Mouse (Mus musculus) CD4-positive, CD25-positive, alpha-beta regulatory T cell, adult 2 months (primary cell): Measurements from ENCODE around the gene Grb7.

Experiments used
- DNase-seq: peaks from one replicate; pipeline ENCODE4 v3.0.0-alpha.2; 2012; ENCODE audit warnings: low read depth, low spot score

Grb7 gene

DNA sequence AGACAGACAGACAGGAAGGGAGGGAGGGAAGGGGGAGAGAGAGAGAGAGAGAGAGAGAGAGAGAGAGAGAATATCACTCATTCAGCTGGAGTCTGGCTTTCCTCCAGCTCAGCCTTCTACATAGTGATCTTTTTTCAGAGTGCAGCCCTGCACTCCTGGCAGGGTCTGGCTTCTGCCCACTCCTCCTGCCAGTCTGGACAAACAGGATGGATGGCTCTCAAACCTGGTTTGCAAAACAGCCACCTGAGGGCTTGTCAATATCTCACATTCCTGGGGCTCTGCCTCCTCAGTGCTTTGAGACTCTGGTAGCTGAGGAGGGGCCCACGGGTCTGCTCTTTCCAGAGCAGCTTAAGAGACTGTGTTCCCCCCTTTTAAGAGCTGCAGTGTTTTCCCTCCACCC lies 956 bp upstream of the Grb7 start:
- DNase-seq: no peak

DNA sequence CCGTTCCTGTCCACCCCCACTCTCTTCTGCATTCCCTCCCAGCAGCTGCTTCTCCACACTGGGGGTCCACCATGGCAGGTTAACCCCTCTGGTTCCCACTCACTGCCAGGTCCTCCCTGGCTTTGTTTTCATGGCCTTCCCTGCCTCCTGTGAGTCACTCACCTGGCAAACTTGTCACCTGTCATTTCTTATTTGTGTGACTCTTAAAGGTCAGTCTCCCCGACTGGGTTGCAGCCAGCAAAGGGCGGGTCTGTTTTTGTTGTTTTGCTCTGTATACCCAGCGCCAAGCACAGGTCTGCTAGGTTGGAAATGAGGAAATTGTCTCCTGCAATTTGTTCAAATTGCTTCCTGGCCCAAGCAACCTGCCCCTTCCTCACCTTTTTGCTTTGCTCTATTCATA lies 515 bp upstream of the Grb7 start:
- no peak for DNase-seq

- DNase-seq: peak; percentile 28
These were observed 624 bp downstream of the Grb7 start for GRCm38 (mm10) chr11:98446562-98447474.

GRCm38 (mm10) chr11:98447475-98447834 lies 1.3 kb downstream of the Grb7 start:
- no peak for DNase-seq

DNA sequence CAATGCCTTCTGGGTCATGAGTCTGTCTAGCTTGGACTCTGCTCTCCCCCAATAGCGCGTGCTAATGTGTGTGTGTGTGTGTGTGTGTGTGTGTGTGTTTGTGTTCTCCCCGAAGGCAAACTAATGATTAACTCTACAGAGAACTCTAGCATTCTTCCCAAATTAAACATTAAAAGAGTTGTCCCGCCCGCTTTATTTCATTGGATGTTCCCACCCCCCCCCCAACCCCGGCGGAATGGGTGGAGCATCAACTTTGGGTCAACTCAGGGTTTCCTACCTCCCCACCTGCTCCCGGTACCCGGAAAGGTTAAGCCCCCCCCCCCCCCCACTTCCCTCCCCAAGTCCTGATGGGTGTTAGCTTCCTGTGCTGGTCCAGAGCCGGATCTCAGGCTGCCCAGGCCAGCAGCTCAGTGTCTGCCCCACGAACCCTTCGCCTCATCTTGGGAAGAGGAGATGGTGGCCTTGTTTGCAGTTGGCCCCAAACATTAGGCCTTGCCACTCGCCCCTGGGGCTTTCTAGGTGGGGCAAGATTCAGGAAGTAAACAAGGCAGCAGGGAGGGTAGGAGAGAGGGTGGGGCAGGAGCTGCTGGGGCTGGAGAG lies 2.1 kb downstream of the Grb7 start:
- no peak for DNase-seq

DNA sequence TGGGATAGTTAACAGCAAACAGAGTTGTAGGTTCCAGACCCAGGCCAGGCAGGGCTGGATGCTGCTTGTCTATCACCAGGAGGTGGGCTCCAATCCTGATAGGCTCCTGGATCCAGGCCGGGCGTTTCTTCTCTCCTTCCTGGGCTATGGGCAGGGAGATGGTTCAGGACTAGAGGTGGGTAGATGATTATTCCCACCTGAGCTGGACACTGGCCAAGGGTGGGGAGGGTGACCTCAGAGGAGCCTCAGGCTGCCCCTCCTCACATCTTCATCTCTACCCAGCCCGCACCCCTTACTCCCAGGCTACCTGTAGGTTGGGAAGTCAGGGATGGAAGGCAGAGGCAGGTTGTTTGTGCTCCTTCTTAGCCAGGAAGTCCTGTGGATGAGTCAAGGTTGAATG lies 3.2 kb downstream of the Grb7 start:
- DNase-seq: no peak

- DNase-seq: peak; percentile 70
These were observed 4.0 kb downstream of the Grb7 start for GRCm38 (mm10) chr11:98449921-98450771.

DNA sequence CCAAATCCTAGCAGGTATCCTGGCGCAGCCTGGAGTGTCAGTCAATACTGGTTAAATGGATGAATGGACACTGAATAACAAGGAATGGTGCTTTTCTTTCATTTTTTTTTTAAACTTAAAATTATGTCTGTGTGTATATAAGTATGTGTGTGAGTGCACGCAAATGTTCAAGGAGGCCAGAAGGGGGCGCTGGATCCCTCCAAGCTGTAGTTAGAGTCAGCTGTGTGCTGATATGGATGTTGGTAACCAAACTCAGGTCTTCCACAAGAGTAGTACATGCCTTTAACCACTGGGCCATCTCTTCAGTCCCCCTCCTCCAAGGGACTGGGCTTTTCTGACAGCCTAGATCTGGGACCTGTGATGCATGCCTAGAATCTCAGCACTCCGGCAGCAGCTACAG lies 9.3 kb downstream of the Grb7 start:
- peak; percentile 64 for DNase-seq

DNA sequence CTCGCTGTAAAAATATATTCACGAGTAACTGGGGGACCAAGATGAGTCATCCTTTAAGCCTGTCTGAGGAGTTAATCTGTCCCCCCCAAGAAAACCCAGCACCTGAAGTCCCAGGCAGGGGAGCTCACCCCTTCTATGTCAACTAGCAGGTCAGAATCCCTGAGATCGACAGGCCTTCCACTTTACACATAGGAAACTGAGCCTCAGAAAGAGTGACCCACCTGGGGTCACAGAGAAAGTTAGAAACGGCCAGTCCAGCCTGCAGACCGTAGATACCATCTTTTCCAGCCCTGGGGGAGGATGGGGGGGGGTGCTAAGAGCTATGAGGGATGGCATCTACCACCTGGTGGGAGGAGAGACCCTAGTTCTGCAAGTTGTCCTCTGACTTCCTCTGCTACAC lies 10.4 kb downstream of the Grb7 start:
- no peak for DNase-seq

DNA sequence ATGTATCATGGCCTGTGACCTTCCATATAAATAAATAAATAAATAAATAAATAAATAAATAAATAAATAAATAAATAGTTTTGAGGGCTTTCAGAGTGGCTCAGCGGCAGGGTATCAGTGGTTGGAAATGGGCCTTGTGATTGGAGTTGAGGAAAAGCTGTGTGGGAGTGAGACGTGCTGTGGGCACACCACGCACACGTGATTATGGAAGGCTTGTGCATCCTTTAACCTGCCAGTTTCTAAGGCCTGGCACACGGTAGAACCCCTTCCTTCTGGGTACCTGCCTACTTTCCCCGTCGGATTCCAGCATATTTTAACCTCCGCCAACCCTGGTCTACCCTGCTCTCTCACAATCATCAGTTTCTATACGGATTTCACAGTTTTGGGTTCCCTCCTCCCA lies 10.8 kb downstream of the Grb7 start:
- no peak for DNase-seq

GRCm38 (mm10) chr11:98457367-98458120 lies 11.3 kb downstream of the Grb7 start:
- DNase-seq: peak; percentile 98

DNA sequence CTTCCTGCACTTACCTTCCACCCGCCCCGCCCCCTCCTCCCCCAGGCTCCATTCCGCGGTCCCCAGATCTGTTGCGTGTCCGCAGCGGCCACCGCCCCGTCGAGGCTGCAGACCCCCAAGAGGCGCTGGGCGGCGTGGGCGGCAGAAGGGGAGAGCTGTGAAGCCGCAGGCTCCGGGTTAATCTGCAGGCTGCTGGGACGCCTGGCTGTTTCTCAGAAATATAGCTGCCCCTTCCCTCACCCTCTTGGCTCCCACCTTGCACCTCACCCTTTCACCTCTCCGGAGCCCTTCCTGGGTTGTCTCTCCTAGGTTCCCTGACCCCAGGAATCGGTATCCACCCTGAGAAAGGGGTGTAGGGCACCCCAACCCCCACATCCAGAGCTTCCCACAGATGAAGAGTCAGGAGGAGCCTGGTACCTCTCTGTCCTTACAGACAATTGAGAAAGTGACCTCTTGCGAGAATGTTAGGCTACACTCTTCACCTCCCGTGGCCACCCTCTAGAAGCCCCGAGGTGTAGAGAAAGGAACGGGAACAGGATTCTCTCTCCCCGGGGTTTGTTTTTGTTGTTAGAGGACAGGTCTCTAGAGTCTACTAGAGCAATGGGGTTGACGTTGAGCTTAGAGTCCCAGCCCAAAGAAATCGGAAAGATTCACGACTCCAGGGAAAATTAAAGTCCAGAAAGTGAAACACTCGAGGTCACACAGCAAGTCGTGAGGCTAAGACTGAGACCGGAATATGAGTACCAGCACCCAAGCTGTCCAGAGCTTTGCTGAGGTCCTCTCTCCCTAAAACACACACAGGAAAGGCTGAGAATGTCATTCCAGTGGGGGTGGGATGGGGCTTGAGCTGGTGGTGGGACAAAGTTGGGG lies 12.2 kb downstream of the Grb7 start:
- no peak for DNase-seq

DNA sequence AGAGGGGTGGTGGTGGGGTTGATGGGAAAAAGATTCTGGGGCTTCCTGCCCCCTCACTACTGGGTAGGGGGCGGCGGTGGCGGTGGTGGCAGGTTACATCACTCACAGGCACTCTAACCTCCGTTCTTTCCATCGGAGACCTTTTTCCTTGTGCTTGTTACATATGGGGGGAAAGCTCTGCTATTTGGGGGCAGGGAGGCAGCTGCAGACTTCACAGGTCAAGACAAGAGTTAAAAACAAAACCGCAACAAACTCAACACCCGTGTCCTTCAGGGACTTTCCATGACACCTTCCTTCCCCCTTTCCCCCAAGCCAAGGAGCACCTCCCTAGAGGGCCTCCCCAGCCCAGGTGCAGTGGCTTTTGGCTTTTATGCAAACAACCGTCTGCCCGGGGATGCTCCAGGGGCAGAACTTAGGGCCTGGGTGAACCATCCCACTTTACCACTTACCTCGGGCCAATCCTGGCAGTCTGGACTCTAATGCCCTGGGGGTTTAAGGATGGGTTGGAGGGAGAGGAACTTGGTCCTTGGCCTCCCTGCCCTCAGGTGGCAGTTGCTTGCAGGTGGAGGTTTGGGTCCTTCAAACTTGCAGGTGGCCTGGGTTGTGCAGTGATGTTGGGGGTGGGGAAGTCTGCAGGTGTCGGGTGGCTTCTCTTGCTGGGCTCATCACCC lies 13.0 kb downstream of the Grb7 start:
- peak; percentile 55 for DNase-seq

DNA sequence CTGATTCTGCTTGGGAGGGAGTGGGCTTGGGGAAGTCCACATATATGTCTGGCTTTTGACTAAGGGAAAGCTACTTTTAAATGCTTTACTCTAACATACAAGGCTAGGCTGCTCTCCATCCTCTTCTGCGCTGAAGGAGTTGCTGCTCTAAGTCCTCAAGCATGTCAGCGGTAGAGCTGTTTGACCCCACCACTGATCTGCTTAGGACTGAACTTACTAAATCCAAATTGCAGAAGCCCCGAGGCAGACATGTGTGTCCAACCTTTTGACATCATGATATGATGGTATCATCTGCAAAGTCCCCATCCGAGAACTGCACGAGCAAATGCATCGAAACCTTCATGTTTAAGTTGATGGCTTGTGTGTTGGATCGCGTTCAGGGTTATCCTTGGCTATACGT lies 13.7 kb downstream of the Grb7 start:
- no peak for DNase-seq

- no peak for DNase-seq
These were observed 15.0 kb downstream of the Grb7 start for GRCm38 (mm10) chr11:98461109-98461720.

- DNase-seq: no peak
These were observed 16.1 kb downstream of the Grb7 start for GRCm38 (mm10) chr11:98462255-98462654.

DNA sequence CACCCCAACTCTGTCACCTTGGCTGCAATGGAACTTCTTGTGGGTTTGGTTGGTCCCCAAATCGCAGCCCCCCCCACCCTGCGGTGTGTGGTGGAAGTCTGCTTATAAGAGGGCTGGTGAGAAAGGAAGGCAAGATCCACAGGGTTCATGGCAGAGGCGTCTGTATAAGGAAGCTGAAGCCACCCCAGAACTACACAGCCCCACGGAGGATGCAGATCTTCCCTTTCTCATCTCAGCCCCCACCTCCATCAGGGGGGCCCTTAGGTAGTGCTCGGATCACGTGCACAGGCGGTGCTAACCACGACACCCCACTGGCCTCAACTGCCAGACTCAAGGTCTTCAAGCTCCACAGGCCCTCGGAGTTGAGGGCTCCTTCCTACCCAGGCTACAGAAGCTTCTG lies 17.7 kb downstream of the Grb7 start:
- DNase-seq: peak; percentile 61

DNA sequence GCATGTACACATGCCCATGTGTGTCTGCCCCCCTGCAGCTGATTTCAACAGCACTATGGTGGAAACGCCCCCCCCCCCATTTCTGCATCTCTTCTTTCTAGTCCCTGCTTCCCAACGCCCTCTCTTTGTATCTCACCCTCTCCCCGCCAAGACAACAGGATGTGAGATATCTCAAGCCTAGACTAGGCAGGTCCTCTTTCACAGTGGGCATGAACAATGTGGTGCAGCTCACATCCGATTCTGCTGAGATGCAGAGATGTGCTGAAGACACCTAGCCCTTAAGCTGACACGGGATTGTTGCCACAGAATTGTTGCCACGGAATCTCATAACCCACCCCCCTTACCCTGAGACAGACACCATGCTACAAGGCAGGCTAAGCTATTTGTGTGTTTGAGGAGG lies 18.3 kb downstream of the Grb7 start:
- DNase-seq: peak; percentile 77
